Mouse (Mus musculus): ENCODE results near the gene Atg16l2.

DNA sequence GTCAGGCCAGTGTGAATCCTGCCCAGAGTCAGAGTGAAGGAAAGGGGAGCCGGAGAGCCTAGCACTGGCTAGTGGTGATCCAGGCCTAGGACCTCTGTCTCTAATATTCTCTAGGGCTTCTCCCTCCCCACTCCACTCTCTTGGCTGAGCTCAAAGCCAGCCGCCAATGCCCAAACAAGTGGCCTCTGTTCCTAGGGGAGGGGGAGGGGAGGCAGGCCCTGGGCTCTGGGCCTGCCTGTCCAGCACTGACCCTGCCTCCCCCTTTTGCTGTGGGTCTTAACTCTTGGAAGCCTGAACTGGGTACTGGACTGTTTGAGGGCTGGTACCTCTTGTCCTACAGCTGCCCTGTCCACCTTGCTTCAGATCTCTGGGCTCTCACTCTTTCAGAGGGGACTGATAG lies 47.8 kb upstream of the Atg16l2 start:
- no peak for TF ChIP-seq CTCF (IDR thresholded peaks at IDR 0.05; ENCODE audit: insufficient read depth, low read length)
- no peak for TF ChIP-seq POLR2A (IDR thresholded peaks at IDR 0.05; ENCODE audit: borderline replicate concordance, extremely low read depth, low read depth, low read length)

Measured in lung, adult 2 months (tissue).